Mouse (Mus musculus): ENCODE results near the gene Eln. TPM values are rescaled to one million over a fixed set of nuclear protein-coding genes. Genes with fewer than 3 reads are reported as not detected.

The Eln gene
- total RNA-seq, 1 experiment: 0.98 TPM

- no peak for DNase-seq (ENCODE audit: low read depth, low spot score)
- no peak for TF ChIP-seq HCFC1 (IDR thresholded peaks at IDR 0.05; ENCODE audit: borderline replicate concordance, insufficient read depth, low read length)
- TF ChIP-seq MAFK (IDR thresholded peaks at IDR 0.05; ENCODE audit: insufficient read depth, low read depth, low read length): no peak
- no peak for TF ChIP-seq ZNF384 (IDR thresholded peaks at IDR 0.05; ENCODE audit: low read depth, low read length)
- no peak for TF ChIP-seq ZC3H11A (IDR thresholded peaks at IDR 0.05; ENCODE audit: borderline replicate concordance, low read depth, low read length)
- TF ChIP-seq CHD2 (IDR thresholded peaks at IDR 0.05; ENCODE audit: low read depth, low read length): no peak
- Histone ChIP-seq H3K36me3 (ENCODE audit: control insufficient read depth, insufficient read depth, low read length, poor library complexity, severe bottlenecking) (no peaks in the 10 kb centered on the region), H3K9ac (ENCODE audit: insufficient read depth, low read depth, low read length, poor library complexity, severe bottlenecking) (0 out of 2 replicates have a peak overlapping the region, but pooled peaks have one; percentile 19), H3K4me3 (ENCODE audit: insufficient read depth in 1 of 2, low read depth in 1 of 2, low read length in 2 of 2, poor library complexity in 1 of 2, severe bottlenecking in 1 of 2) (no peak overlapping the region), H3K9me3 (ENCODE audit: control insufficient read depth, insufficient read depth, low read depth, low read length) (no peaks in the 10 kb centered on the region), H3K27ac (ENCODE audit: insufficient read depth, low read depth, low read length, poor library complexity, severe bottlenecking) (no peak overlapping the region), H3K4me1 (ENCODE audit: control insufficient read depth in 2 of 2, insufficient read depth in 2 of 2, low read length in 2 of 2, poor library complexity in 1 of 2) (peaks cover 3 to 23% of the 10 kb centered on the region in 2 experiments; a peak in 3 of 4 replicates)
- in situ Hi-C loops (cut with MboI; ENCODE audit: low sequenced_read_pairs in 2 of 2, unreplicated experiment in 2 of 2): no loop called here
Measured at GRCm38 (mm10) chr5:134743991-134744390, 3.1 kb downstream of the Eln start.

GRCm38 (mm10) chr5:134742221-134742795, 4.8 kb downstream of the Eln start:
- no peak overlapping the region for H3K27ac ChIP-seq (ENCODE audit: insufficient read depth, low read depth, low read length, poor library complexity, severe bottlenecking)
- in situ Hi-C loops (cut with MboI; ENCODE audit: low sequenced_read_pairs in 2 of 2, unreplicated experiment in 2 of 2): no loop called here
- H3K9me3 ChIP-seq (ENCODE audit: control insufficient read depth, insufficient read depth, low read depth, low read length): no peaks in the 10 kb centered on the region
- peak; percentile 27 for DNase-seq (ENCODE audit: low read depth, low spot score)
- H3K36me3 ChIP-seq (ENCODE audit: control insufficient read depth, insufficient read depth, low read length, poor library complexity, severe bottlenecking): no peaks in the 10 kb centered on the region
- peaks cover 3 to 18% of the 10 kb centered on the region in 2 experiments; a peak in 3 of 4 replicates for H3K4me1 ChIP-seq (ENCODE audit: control insufficient read depth in 2 of 2, insufficient read depth in 2 of 2, low read length in 2 of 2, poor library complexity in 1 of 2)
- H3K4me3 ChIP-seq (ENCODE audit: insufficient read depth in 1 of 2, low read depth in 1 of 2, low read length in 2 of 2, poor library complexity in 1 of 2, severe bottlenecking in 1 of 2): no peak overlapping the region
- TF ChIP-seq MAFK (IDR thresholded peaks at IDR 0.05; ENCODE audit: insufficient read depth, low read depth, low read length): no peak
- TF ChIP-seq ZC3H11A (IDR thresholded peaks at IDR 0.05; ENCODE audit: borderline replicate concordance, low read depth, low read length): no peak
- TF ChIP-seq ZNF384 (IDR thresholded peaks at IDR 0.05; ENCODE audit: low read depth, low read length): no peak
- TF ChIP-seq HCFC1 (IDR thresholded peaks at IDR 0.05; ENCODE audit: borderline replicate concordance, insufficient read depth, low read length): no peak
- TF ChIP-seq CHD2 (IDR thresholded peaks at IDR 0.05; ENCODE audit: low read depth, low read length): no peak
- 0 out of 2 replicates have a peak overlapping the region, but pooled peaks have one; percentile 14 for H3K9ac ChIP-seq (ENCODE audit: insufficient read depth, low read depth, low read length, poor library complexity, severe bottlenecking)

- Histone ChIP-seq H3K4me1 (ENCODE audit: control insufficient read depth in 2 of 2, insufficient read depth in 2 of 2, low read length in 2 of 2, poor library complexity in 1 of 2) (peaks cover 3 to 13% of the 10 kb centered on the region in 2 experiments; a peak in 3 of 4 replicates), H3K27ac (ENCODE audit: insufficient read depth, low read depth, low read length, poor library complexity, severe bottlenecking) (no peak overlapping the region), H3K9ac (ENCODE audit: insufficient read depth, low read depth, low read length, poor library complexity, severe bottlenecking) (no peak overlapping the region), H3K9me3 (ENCODE audit: control insufficient read depth, insufficient read depth, low read depth, low read length) (no peaks in the 10 kb centered on the region), H3K36me3 (ENCODE audit: control insufficient read depth, insufficient read depth, low read length, poor library complexity, severe bottlenecking) (no peaks in the 10 kb centered on the region), H3K4me3 (ENCODE audit: insufficient read depth in 1 of 2, low read depth in 1 of 2, low read length in 2 of 2, poor library complexity in 1 of 2, severe bottlenecking in 1 of 2) (no peak overlapping the region)
- in situ Hi-C loops (cut with MboI; ENCODE audit: low sequenced_read_pairs in 2 of 2, unreplicated experiment in 2 of 2): no loop called here
- TF ChIP-seq ZNF384 (IDR thresholded peaks at IDR 0.05; ENCODE audit: low read depth, low read length) (no peak), ZC3H11A (IDR thresholded peaks at IDR 0.05; ENCODE audit: borderline replicate concordance, low read depth, low read length) (no peak)
- DNase-seq (ENCODE audit: low read depth, low spot score): no peak
Measured at GRCm38 (mm10) chr5:134740501-134741341, 6.4 kb downstream of the Eln start.

GRCm38 (mm10) chr5:134739951-134740350, 7.2 kb downstream of the Eln start:
- Histone ChIP-seq H3K4me3 (ENCODE audit: insufficient read depth in 1 of 2, low read depth in 1 of 2, low read length in 2 of 2, poor library complexity in 1 of 2, severe bottlenecking in 1 of 2) (no peak overlapping the region), H3K4me1 (ENCODE audit: control insufficient read depth in 2 of 2, insufficient read depth in 2 of 2, low read length in 2 of 2, poor library complexity in 1 of 2) (peaks cover 3 to 13% of the 10 kb centered on the region in 2 experiments; a peak in 3 of 4 replicates), H3K9me3 (ENCODE audit: control insufficient read depth, insufficient read depth, low read depth, low read length) (no peaks in the 10 kb centered on the region), H3K27ac (ENCODE audit: insufficient read depth, low read depth, low read length, poor library complexity, severe bottlenecking) (no peak overlapping the region), H3K36me3 (ENCODE audit: control insufficient read depth, insufficient read depth, low read length, poor library complexity, severe bottlenecking) (no peaks in the 10 kb centered on the region), H3K9ac (ENCODE audit: insufficient read depth, low read depth, low read length, poor library complexity, severe bottlenecking) (no peak overlapping the region)
- no peak for DNase-seq (ENCODE audit: low read depth, low spot score)
- TF ChIP-seq CHD2 (IDR thresholded peaks at IDR 0.05; ENCODE audit: low read depth, low read length) (no peak), ZC3H11A (IDR thresholded peaks at IDR 0.05; ENCODE audit: borderline replicate concordance, low read depth, low read length) (no peak), MAFK (IDR thresholded peaks at IDR 0.05; ENCODE audit: insufficient read depth, low read depth, low read length) (no peak), ZNF384 (IDR thresholded peaks at IDR 0.05; ENCODE audit: low read depth, low read length) (no peak), HCFC1 (IDR thresholded peaks at IDR 0.05; ENCODE audit: borderline replicate concordance, insufficient read depth, low read length) (no peak)
- in situ Hi-C loops (cut with MboI; ENCODE audit: low sequenced_read_pairs in 2 of 2, unreplicated experiment in 2 of 2): no loop called here
